Mouse (Mus musculus) kidney, embryonic 16.5 days (tissue): ENCODE data around the gene Plscr5. TPM values are rescaled to one million over a fixed set of nuclear protein-coding genes. Genes with fewer than 3 reads are reported as not detected.

Source experiments
- ATAC-seq: fragments of 200-750 bp; cut with Nextera tagmentation; 2 replicates; pipeline ENCODE4 v1.8.0; 2017; ENCODE audit warnings: moderate TSS enrichment; ENCODE audit not compliant: low FRiP score, low TSS enrichment
- H3K27ac ChIP-seq: fragments of 300-500 bp; sonication (generic); 2 replicates; pipeline ENCODE4 v1.5.1; 2014; ENCODE audit warnings: low read length
- H3K27me3 ChIP-seq: fragments of 300-500 bp; sonication (generic); 2 replicates; pipeline ENCODE4 v1.6.1; 2014; ENCODE audit warnings: low read length, control low read depth, mixed read lengths; ENCODE audit not compliant: insufficient read depth
- H3K36me3 ChIP-seq: fragments of 300-500 bp; sonication (generic); 2 replicates; pipeline ENCODE4 v1.6.1; 2014; ENCODE audit warnings: low read length, control low read depth, mixed read lengths; ENCODE audit not compliant: insufficient read depth
- H3K4me1 ChIP-seq: fragments of 300-500 bp; sonication (generic); 2 replicates; pipeline ENCODE4 v1.6.1; 2014; ENCODE audit warnings: low read length, control low read depth, mixed read lengths; ENCODE audit not compliant: insufficient read depth
- H3K4me2 ChIP-seq: fragments of 300-500 bp; sonication (generic); replicated peaks from 2 replicates; pipeline ENCODE4 v1.6.1; 2014; ENCODE audit warnings: low read depth, low read length
- H3K4me3 ChIP-seq: fragments of 300-500 bp; sonication (generic); 2 replicates; pipeline ENCODE4 v1.5.1; 2014; ENCODE audit warnings: mild to moderate bottlenecking, low read length
- H3K9ac ChIP-seq: fragments of 300-500 bp; sonication (generic); replicated peaks from 2 replicates; pipeline ENCODE4 v1.6.1; 2014; ENCODE audit warnings: low read length
- H3K9me3 ChIP-seq: fragments of 300-500 bp; sonication (generic); 2 replicates; pipeline ENCODE4 v1.6.1; 2016; ENCODE audit warnings: low read length, control low read depth
- WGBS: fragments of 180-500 bp; shearing (Covaris S2); extraction: QIAGEN DNeasy Blood & Tissue Kit; methylation state at CpG from one replicate; pipeline ENCODE4 v1.1.7; 2014; 5-methylcytosine and 5-hydroxymethylcytosine counted together
- polyA plus RNA-seq: library from polyadenylated mRNA; unstranded; fragments of >200 nt; fragmentation: Nextera tagmentation; extraction: Ambion mirVana; gene quantifications from 2 replicates; pipeline ENCODE4 v1.2.1, GENCODE M21; 2015

The Plscr5 gene
- polyA plus RNA-seq, 1 experiment from 2014 or later = not detected

- Histone ChIP-seq H3K4me3 (no peak overlapping the region), H3K9me3 (no peaks in the 10 kb centered on the region), H3K4me1 (0 out of 2 replicates have a peak, but pooled peaks cover 3% of the 10 kb centered on the region), H3K9ac (no peak overlapping the region), H3K27me3 (no peaks in the 10 kb centered on the region), H3K4me2 (no peak overlapping the region), H3K36me3 (no peaks in the 10 kb centered on the region), H3K27ac (no peak overlapping the region)
- WGBS = 86% methylated on average over 1 of the region's 1 CpGs
- no peak for ATAC-seq
Observed at GRCm38 (mm10) chr9:92224598-92225231, 32.0 kb downstream of the Plscr5 start.

- no peak overlapping the region for H3K27ac ChIP-seq
- H3K9me3 ChIP-seq = no peaks in the 10 kb centered on the region
- no peak overlapping the region for H3K4me2 ChIP-seq
- H3K36me3 ChIP-seq = no peaks in the 10 kb centered on the region
- ATAC-seq = no peak
- no peak overlapping the region for H3K9ac ChIP-seq
- no peaks in the 10 kb centered on the region for H3K27me3 ChIP-seq
- H3K4me1 ChIP-seq = no peaks in the 10 kb centered on the region
- 79% methylated on average over 3 of the region's 3 CpGs for WGBS
- no peak overlapping the region for H3K4me3 ChIP-seq
Observed at GRCm38 (mm10) chr9:92226127-92226655, 33.5 kb downstream of the Plscr5 start.

DNA sequence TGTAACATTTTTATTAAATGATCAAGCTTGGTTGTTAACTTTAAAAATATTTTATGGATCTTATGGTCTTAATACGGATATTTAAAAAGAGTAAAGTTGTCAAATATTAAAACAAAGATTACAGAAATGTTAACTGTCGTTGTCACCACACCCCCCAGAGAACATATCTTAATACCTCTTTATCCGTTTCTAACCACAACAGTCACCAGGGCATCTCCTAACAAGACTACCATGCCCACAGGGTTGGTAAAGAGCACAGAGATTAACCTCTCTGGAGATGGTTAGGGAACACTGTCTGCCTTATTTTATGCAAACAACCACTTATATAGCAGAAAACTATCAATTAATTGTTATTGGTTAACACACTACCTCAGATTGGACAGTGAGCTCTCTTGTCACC lies 34.1 kb downstream of the Plscr5 start:
- WGBS = 86% methylated on average over 3 of the region's 3 CpGs
- no peaks in the 10 kb centered on the region for H3K9me3 ChIP-seq
- H3K4me1 ChIP-seq = no peaks in the 10 kb centered on the region
- no peak overlapping the region for H3K4me2 ChIP-seq
- H3K9ac ChIP-seq = no peak overlapping the region
- H3K27me3 ChIP-seq = no peaks in the 10 kb centered on the region
- no peak overlapping the region for H3K27ac ChIP-seq
- ATAC-seq = no peak
- no peaks in the 10 kb centered on the region for H3K36me3 ChIP-seq
- no peak overlapping the region for H3K4me3 ChIP-seq

GRCm38 (mm10) chr9:92228867-92229832 lies 36.4 kb downstream of the Plscr5 start:
- H3K36me3 ChIP-seq = no peaks in the 10 kb centered on the region
- ATAC-seq = no peak
- H3K4me3 ChIP-seq = no peak overlapping the region
- H3K27me3 ChIP-seq = no peaks in the 10 kb centered on the region
- no peak overlapping the region for H3K4me2 ChIP-seq
- no peak overlapping the region for H3K9ac ChIP-seq
- H3K9me3 ChIP-seq = no peaks in the 10 kb centered on the region
- WGBS = 70% methylated on average over 16 of the region's 16 CpGs
- no peak overlapping the region for H3K27ac ChIP-seq
- H3K4me1 ChIP-seq = no peaks in the 10 kb centered on the region

DNA sequence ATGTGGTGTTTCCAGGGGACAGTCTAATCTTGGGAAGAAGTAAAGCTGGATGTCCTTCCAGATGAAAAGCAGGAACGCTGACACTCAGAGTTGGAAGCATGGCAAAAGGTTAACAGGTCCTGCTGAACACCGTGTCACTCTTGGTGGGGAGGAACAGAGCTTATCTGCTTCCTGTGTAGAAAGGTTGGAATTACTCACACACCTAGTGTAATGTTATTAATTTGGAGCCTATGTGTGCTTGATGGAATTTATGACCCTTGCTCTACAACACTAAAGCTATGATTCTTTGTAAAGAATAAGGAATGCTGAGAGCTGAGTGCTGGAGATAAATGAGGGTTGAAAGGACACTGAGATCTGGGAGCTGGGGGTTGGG lies 37.1 kb downstream of the Plscr5 start:
- WGBS = 31% methylated on average over 2 of the region's 2 CpGs
- no peak overlapping the region for H3K27ac ChIP-seq
- H3K9ac ChIP-seq = no peak overlapping the region
- no peaks in the 10 kb centered on the region for H3K36me3 ChIP-seq
- ATAC-seq = no peak
- H3K4me1 ChIP-seq = no peaks in the 10 kb centered on the region
- H3K4me2 ChIP-seq = no peak overlapping the region
- H3K27me3 ChIP-seq = no peaks in the 10 kb centered on the region
- H3K4me3 ChIP-seq = no peak overlapping the region
- no peaks in the 10 kb centered on the region for H3K9me3 ChIP-seq

GRCm38 (mm10) chr9:92234901-92235458 lies 42.2 kb downstream of the Plscr5 start:
- no peaks in the 10 kb centered on the region for H3K4me1 ChIP-seq

DNA sequence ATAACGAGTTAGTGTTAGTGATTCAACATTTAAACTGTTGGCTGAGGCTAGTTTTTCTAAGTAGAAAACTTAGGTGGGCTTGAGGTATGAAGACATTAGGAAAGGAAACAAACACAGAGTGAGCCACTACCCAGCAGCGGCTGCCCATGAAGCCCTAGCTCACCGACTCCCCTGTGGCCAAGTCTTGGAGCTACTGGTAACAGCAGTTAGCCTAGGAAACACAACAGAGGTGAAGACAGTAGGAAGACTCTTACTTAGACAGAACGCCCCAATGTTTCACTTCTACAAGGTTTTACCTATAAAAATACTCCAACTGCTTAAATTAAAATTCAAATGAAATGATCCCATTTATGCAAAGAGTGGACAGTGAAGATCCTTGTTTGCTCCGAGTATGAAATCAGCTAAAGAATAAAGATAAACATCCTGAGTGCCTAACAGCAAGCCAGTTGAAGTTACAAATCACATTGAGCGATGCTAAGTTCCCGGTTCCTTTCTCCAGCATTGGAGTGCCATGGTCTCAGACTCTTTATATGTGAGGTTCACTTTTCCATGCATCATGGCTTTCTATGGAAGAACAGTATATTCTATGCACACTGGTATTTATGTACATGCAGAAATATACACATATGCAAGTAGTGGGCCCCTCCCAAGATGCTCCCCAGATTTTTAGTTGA lies 56.2 kb downstream of the Plscr5 start:
- H3K4me3 ChIP-seq = peak overlapping the region; percentile 71; the same call in 1 of the 2 replicates
- no peaks in the 10 kb centered on the region; the same call in 1 of the 2 replicates for H3K9me3 ChIP-seq
- 74% methylated on average over 7 of the region's 7 CpGs for WGBS
- H3K27me3 ChIP-seq = no peaks in the 10 kb centered on the region
- no peak for ATAC-seq
- H3K9ac ChIP-seq = no peak overlapping the region
- no peaks in the 10 kb centered on the region for H3K36me3 ChIP-seq
- H3K4me1 ChIP-seq = peaks cover 26% of the 10 kb centered on the region
- H3K27ac ChIP-seq = peak overlapping the region; percentile 99; the same call in 1 of the 2 replicates
- H3K4me2 ChIP-seq = peak overlapping the region; percentile 60

More at GRCm38 (mm10) chr9:92234901-92235458, 42.2 kb downstream of the Plscr5 start:
- no peaks in the 10 kb centered on the region for H3K36me3 ChIP-seq
- H3K27ac ChIP-seq = no peak overlapping the region
- H3K27me3 ChIP-seq = no peaks in the 10 kb centered on the region
- H3K4me2 ChIP-seq = no peak overlapping the region
- ATAC-seq = no peak
- no peaks in the 10 kb centered on the region for H3K9me3 ChIP-seq
- H3K4me3 ChIP-seq = no peak overlapping the region
- 81% methylated on average over 11 of the region's 11 CpGs for WGBS
- no peak overlapping the region for H3K9ac ChIP-seq

DNA sequence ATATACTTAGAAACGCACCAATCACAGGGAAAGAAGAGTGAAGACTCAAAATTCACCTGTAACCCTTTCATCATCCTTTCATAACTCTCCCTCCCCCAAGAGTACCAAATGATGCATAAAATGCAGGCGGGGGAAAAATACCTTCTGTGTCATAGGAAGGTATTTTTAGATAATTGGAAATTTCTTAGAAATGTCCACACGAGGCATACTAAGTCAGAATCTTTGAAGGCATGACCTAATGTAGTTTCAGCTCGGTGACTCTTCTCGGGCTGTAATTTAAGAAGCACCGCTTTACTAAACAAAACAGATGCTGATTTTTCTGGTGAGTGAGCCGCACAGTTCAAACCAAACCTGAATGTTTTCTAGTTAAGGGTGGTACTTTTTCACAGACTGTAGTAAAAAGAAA lies 56.7 kb downstream of the Plscr5 start, which contains the start of gene Plscr1:
Plscr1 (plus strand) TSS at position 304 of the 406 bp plus-strand sequence.
- H3K4me3 ChIP-seq = peak within 1 kb of the TSS; percentile 71
- ATAC-seq = no peak
- H3K9ac ChIP-seq = peak within 1 kb of the TSS; percentile 83
- H3K4me2 ChIP-seq = peak within 1 kb of the TSS; percentile 60
- no peaks in the 10 kb centered on the region for H3K27me3 ChIP-seq
- H3K4me1 ChIP-seq = peaks cover 29% of the 10 kb centered on the region
- WGBS = 18% methylated on average over 7 of the region's 7 CpGs
- H3K27ac ChIP-seq = peak within 1 kb of the TSS; percentile 99
- no peaks in the 10 kb centered on the region for H3K36me3 ChIP-seq
- H3K9me3 ChIP-seq = no peaks in the 10 kb centered on the region; the same call in 1 of the 2 replicates
